Mouse (Mus musculus) urinary bladder, postnatal 4 days (tissue): ENCODE measurements around the gene Olfr818.
"Not testable (repeated sequence)": the region's sequence is repeated elsewhere in the genome, so short reads cannot be mapped to it uniquely, and the experiment has no call there.

ENCODE experiments used
- DNase-seq, 2 experiments: peaks; one replicate each; pipeline ENCODE4 v3.0.0; 2021 to 2022; ENCODE audit warnings: low spot score in 2 of 2

Gene Olfr818

DNA sequence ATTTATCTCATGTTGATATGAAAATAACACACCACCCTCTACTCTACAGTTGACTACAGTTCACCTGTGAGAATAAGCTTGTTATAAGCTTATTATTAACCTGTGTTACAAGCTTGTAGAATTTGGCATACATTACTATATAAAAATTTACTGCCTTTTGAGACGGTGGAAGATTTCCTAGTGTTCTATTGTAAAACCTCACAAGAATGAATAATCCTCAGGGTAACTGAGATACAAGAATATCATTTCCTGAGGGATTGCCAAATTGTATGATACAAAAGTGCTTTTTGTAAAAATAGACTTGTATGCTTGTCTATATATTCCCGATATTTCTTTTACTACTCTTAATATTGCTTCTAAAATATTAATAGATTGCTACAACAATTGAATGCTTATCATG, at the start of gene Olfr818:
Gene Olfr818 (minus strand): TSS at position 101 of the 400 bp plus-strand sequence.
- no peak for DNase-seq

DNA sequence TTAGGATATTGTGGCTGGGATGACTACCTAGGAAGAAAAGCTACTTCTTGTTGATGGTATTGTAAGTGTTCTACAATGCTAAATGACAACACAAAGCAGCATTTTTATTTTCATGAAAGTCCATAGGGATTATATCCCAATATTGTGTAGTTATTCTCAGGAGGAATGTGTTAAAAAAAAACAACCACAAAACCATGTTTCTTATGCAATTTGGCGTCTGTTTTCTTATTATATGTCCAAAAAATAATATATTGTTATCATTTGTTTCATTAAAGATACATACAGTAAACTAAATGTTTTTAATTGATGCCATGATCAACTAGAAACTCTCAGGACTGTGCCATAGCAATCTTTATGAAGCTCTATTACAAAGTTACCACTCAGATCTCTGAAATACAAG, 36.1 kb upstream of the Olfr818 start, which contains the start of gene Gm10310:
Gene Gm10310 (minus strand): TSS at position 101 of the 400 bp plus-strand sequence.
- DNase-seq = not testable (repeated sequence)

DNA sequence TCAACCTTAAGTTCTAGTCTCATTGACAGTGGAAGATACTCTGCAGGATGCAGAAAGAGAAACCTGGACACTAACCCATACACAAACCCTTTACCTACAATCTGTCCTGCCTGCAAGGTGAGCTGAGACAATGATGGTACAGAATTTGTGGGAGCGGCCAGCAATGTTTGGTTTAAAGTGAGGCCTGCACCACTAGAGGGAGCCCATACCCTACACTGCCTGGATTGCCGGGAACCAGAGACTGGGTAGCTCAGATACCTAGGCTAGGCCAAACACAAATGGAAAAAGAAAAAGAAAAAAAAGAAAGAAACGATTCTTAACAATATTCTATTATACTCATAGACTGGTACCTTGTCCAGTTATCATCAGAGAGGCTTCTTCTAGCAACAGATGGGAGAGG, 33.0 kb upstream of the Olfr818 start:
- DNase-seq = not testable (repeated sequence)

DNA sequence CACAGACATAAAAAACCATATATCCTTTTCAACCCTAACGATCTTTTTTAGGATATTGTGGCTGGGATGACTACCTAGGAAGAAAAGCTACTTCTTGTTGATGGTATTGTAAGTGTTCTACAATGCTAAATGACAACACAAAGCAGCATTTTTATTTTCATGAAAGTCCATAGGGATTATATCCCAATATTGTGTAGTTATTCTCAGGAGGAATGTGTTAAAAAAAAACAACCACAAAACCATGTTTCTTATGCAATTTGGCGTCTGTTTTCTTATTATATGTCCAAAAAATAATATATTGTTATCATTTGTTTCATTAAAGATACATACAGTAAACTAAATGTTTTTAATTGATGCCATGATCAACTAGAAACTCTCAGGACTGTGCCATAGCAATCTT, 27.1 kb upstream of the Olfr818 start, which contains the start of gene Olfr247:
Gene Olfr247 (minus strand): TSS at position 101 of the 400 bp plus-strand sequence.
- DNase-seq = not testable (repeated sequence)

DNA sequence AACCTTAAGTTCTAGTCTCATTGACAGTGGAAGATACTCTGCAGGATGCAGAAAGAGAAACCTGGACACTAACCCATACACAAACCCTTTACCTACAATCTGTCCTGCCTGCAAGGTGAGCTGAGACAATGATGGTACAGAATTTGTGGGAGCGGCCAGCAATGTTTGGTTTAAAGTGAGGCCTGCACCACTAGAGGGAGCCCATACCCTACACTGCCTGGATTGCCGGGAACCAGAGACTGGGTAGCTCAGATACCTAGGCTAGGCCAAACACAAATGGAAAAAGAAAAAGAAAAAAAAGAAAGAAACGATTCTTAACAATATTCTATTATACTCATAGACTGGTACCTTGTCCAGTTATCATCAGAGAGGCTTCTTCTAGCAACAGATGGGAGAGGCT, 24.1 kb upstream of the Olfr818 start:
- not testable (repeated sequence) for DNase-seq

DNA sequence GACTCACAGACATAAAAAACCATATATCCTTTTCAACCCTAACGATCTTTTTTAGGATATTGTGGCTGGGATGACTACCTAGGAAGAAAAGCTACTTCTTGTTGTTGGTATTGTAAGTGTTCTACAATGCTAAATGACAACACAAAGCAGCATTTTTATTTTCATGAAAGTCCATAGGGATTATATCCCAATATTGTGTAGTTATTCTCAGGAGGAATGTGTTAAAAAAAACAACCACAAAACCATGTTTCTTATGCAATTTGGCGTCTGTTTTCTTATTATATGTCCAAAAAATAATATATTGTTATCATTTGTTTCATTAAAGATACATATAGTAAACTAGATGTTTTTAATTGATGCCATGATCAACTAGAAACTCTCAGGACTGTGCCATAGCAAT, 18.3 kb upstream of the Olfr818 start, which contains the start of gene Olfr819:
Gene Olfr819 (minus strand): TSS at position 101 of the 400 bp plus-strand sequence.
- DNase-seq = not testable (repeated sequence)

DNA sequence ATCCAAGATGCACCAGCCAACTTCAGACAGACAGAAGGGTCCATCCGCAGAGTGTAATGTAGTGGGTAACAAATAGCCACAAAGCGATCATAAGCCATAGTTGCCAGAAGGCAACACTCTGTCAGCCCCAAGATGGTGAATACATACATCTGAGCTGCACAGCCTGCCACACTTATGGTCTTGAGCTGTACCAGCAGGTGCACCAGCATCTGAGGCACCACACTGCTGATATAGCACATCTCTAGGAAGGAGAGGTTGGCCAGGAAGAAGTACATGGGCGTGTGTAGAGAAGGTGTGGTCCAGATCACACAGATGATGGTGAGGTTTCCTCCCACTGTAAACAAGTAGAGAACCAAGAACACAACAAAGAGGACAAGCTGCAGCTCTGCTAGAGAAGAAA, 17.3 kb upstream of the Olfr818 start:
- DNase-seq = not testable (repeated sequence)

DNA sequence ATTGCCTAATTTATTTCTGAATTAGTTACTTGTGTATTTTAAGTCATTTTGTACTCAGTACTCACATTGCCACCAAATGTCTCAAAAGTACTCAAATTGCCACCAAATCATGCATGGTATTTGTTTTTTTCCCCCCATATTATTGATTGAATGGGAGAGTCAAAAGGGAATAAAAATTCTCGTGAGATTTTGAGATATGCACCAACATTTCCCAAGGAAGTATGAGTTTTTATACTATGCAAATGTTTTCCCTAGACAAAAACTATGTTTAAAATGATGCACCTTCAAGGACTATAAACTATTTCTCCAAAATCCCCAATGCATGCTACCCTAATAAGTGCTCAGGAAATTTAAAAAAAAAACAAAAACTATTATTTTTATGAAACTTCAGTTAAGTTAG, 33.4 kb downstream of the Olfr818 start, which contains the start of gene Olfr816:
Gene Olfr816 (minus strand): TSS at position 101 of the 400 bp plus-strand sequence.
- DNase-seq = no peak

DNA sequence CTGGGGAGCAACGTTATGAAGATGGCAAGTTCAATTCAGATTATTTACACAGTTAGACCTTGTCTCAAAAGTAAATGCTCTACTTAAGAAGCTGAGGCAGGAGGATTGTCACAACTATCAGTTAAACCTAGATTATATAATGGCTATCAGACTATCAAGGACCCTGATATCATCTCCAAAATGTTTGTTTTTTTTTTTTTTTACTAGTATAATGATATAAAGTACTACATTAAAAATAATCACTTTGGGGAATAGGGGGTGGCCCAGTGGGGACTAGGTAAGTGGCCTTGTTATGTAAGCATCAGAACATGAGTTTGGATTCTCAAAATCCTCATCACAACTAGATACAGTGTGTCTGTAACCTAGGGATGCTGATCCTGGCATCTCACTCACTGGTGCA, 43.1 kb downstream of the Olfr818 start, which contains the start of gene Olfr815:
Gene Olfr815 (minus strand): TSS at position 101 of the 400 bp plus-strand sequence.
- not testable (repeated sequence) for DNase-seq
